Mouse (Mus musculus): ENCODE results near the gene Xpo1. TPM values are rescaled to one million over a fixed set of nuclear protein-coding genes. Genes with fewer than 3 reads are reported as not detected.

Xpo1 gene
- polyA plus RNA-seq, 1 experiment from 2014 or later: 21.4 TPM

- H3K4me1 ChIP-seq (replicated peaks; ENCODE audit: control insufficient read depth, insufficient read depth): no peaks in the 10 kb centered on the region
- no peak overlapping the region for H3K9ac ChIP-seq (ENCODE audit: low read length)
- H3K4me3 ChIP-seq (ENCODE audit: low read depth, low read length): no peak overlapping the region
- H3K27me3 ChIP-seq (ENCODE audit: control insufficient read depth, insufficient read depth, low read length): no peaks in the 10 kb centered on the region
- H3K4me2 ChIP-seq (replicated peaks; ENCODE audit: low read depth): no peak overlapping the region
- DNase-seq (ENCODE audit: low spot score) (no peak), ATAC-seq (ENCODE audit: low FRiP score, low TSS enrichment) (no peak)
- 56% methylated on average over 1 of the region's 1 CpGs for WGBS
- TF ChIP-seq CTCF (IDR thresholded peaks at IDR 0.05; ENCODE audit: low read depth): no peak
- TF ChIP-seq EP300 (optimal IDR thresholded peaks at IDR 0.05): no peak
- no peaks in the 10 kb centered on the region for H3K36me3 ChIP-seq (ENCODE audit: control insufficient read depth, insufficient read depth, low read length)
- no peak overlapping the region for H3K27ac ChIP-seq (replicated peaks)
- H3K9me3 ChIP-seq (ENCODE audit: control insufficient read depth, low read length): no peaks in the 10 kb centered on the region
These were observed 3.6 kb downstream of the Xpo1 start for GRCm38 (mm10) chr11:23259481-23259880.

GRCm38 (mm10) chr11:23260186-23260585 is 4.3 kb downstream of the Xpo1 start:
- DNase-seq (ENCODE audit: low spot score) (no peak), ATAC-seq (ENCODE audit: low FRiP score, low TSS enrichment) (no peak)
- H3K4me1 ChIP-seq (replicated peaks; ENCODE audit: control insufficient read depth, insufficient read depth): no peaks in the 10 kb centered on the region
- WGBS: 79% methylated on average over 1 of the region's 1 CpGs
- H3K36me3 ChIP-seq (ENCODE audit: control insufficient read depth, insufficient read depth, low read length): peaks cover 2% of the 10 kb centered on the region; the same call in 1 of the 2 replicates
- H3K4me3 ChIP-seq (ENCODE audit: low read depth, low read length): no peak overlapping the region
- no peaks in the 10 kb centered on the region for H3K27me3 ChIP-seq (ENCODE audit: control insufficient read depth, insufficient read depth, low read length)
- H3K9me3 ChIP-seq (ENCODE audit: control insufficient read depth, low read length): no peaks in the 10 kb centered on the region
- H3K9ac ChIP-seq (ENCODE audit: low read length): no peak overlapping the region
- TF ChIP-seq EP300 (optimal IDR thresholded peaks at IDR 0.05) (no peak), CTCF (IDR thresholded peaks at IDR 0.05; ENCODE audit: low read depth) (no peak)
- H3K27ac ChIP-seq (replicated peaks): no peak overlapping the region
- H3K4me2 ChIP-seq (replicated peaks; ENCODE audit: low read depth): no peak overlapping the region

GRCm38 (mm10) chr11:23261490-23261889 is 5.6 kb downstream of the Xpo1 start:
- Histone ChIP-seq H3K27ac (replicated peaks) (no peak overlapping the region), H3K36me3 (ENCODE audit: control insufficient read depth, insufficient read depth, low read length) (peaks cover 2% of the 10 kb centered on the region; the same call in 1 of the 2 replicates), H3K4me3 (ENCODE audit: low read depth, low read length) (no peak overlapping the region), H3K4me1 (replicated peaks; ENCODE audit: control insufficient read depth, insufficient read depth) (no peaks in the 10 kb centered on the region), H3K9me3 (ENCODE audit: control insufficient read depth, low read length) (no peaks in the 10 kb centered on the region), H3K4me2 (replicated peaks; ENCODE audit: low read depth) (no peak overlapping the region), H3K27me3 (ENCODE audit: control insufficient read depth, insufficient read depth, low read length) (no peaks in the 10 kb centered on the region), H3K9ac (ENCODE audit: low read length) (no peak overlapping the region)
- WGBS: 57% methylated on average over 3 of the region's 3 CpGs
- ATAC-seq (ENCODE audit: low FRiP score, low TSS enrichment) (no peak), DNase-seq (ENCODE audit: low spot score) (no peak)
- peak; percentile 66 for TF ChIP-seq CTCF (IDR thresholded peaks at IDR 0.05; ENCODE audit: low read depth)
- no peak for TF ChIP-seq EP300 (optimal IDR thresholded peaks at IDR 0.05)

- no peak for DNase-seq (ENCODE audit: low spot score)
- Histone ChIP-seq H3K4me2 (replicated peaks; ENCODE audit: low read depth) (no peak overlapping the region), H3K9ac (ENCODE audit: low read length) (no peak overlapping the region), H3K36me3 (ENCODE audit: control insufficient read depth, insufficient read depth, low read length) (peaks cover 2% of the 10 kb centered on the region), H3K27ac (replicated peaks) (no peak overlapping the region), H3K9me3 (ENCODE audit: control insufficient read depth, low read length) (no peaks in the 10 kb centered on the region), H3K27me3 (ENCODE audit: control insufficient read depth, insufficient read depth, low read length) (no peaks in the 10 kb centered on the region), H3K4me1 (replicated peaks; ENCODE audit: control insufficient read depth, insufficient read depth) (no peaks in the 10 kb centered on the region), H3K4me3 (ENCODE audit: low read depth, low read length) (no peak overlapping the region)
- TF ChIP-seq CTCF (IDR thresholded peaks at IDR 0.05; ENCODE audit: low read depth): no peak
- TF ChIP-seq EP300 (optimal IDR thresholded peaks at IDR 0.05): no peak
- no peak for ATAC-seq (ENCODE audit: low FRiP score, low TSS enrichment)
These were observed 9.1 kb downstream of the Xpo1 start for GRCm38 (mm10) chr11:23264949-23265348.

GRCm38 (mm10) chr11:23271770-23272724 is 16.2 kb downstream of the Xpo1 start:
- Histone ChIP-seq H3K4me2 (replicated peaks; ENCODE audit: low read depth) (no peak overlapping the region), H3K4me3 (ENCODE audit: low read depth, low read length) (no peak overlapping the region), H3K4me1 (replicated peaks; ENCODE audit: control insufficient read depth, insufficient read depth) (no peaks in the 10 kb centered on the region), H3K9ac (ENCODE audit: low read length) (no peak overlapping the region), H3K9me3 (ENCODE audit: control insufficient read depth, low read length) (no peaks in the 10 kb centered on the region), H3K27me3 (ENCODE audit: control insufficient read depth, insufficient read depth, low read length) (no peaks in the 10 kb centered on the region), H3K36me3 (ENCODE audit: control insufficient read depth, insufficient read depth, low read length) (peaks cover 8% of the 10 kb centered on the region), H3K27ac (replicated peaks) (no peak overlapping the region)
- ATAC-seq (ENCODE audit: low FRiP score, low TSS enrichment): no peak
- 68% methylated on average over 4 of the region's 4 CpGs for WGBS
- DNase-seq (ENCODE audit: low spot score): no peak
- TF ChIP-seq EP300 (optimal IDR thresholded peaks at IDR 0.05) (no peak), CTCF (IDR thresholded peaks at IDR 0.05; ENCODE audit: low read depth) (peak; percentile 84)

GRCm38 (mm10) chr11:23275780-23276179 is 19.9 kb downstream of the Xpo1 start:
- Histone ChIP-seq H3K4me1 (replicated peaks; ENCODE audit: control insufficient read depth, insufficient read depth) (no peaks in the 10 kb centered on the region), H3K27ac (replicated peaks) (no peak overlapping the region), H3K27me3 (ENCODE audit: control insufficient read depth, insufficient read depth, low read length) (no peaks in the 10 kb centered on the region), H3K4me3 (ENCODE audit: low read depth, low read length) (no peak overlapping the region), H3K4me2 (replicated peaks; ENCODE audit: low read depth) (no peak overlapping the region), H3K9ac (ENCODE audit: low read length) (no peak overlapping the region), H3K36me3 (ENCODE audit: control insufficient read depth, insufficient read depth, low read length) (peaks cover 20% of the 10 kb centered on the region), H3K9me3 (ENCODE audit: control insufficient read depth, low read length) (no peaks in the 10 kb centered on the region)
- DNase-seq (ENCODE audit: low spot score) (no peak), ATAC-seq (ENCODE audit: low FRiP score, low TSS enrichment) (no peak)
- WGBS: 67% methylated on average over 3 of the region's 3 CpGs
- no peak for TF ChIP-seq CTCF (IDR thresholded peaks at IDR 0.05; ENCODE audit: low read depth)
- no peak for TF ChIP-seq EP300 (optimal IDR thresholded peaks at IDR 0.05)

Measured in stomach, postnatal 0 days (tissue).